Mouse (Mus musculus): Measurements from ENCODE around the gene Elp5.
"Not testable (repeated sequence)": the region's sequence is repeated elsewhere in the genome, so short reads cannot be mapped to it uniquely, and the experiment has no call there.

Elp5 gene

GRCm38 (mm10) chr11:69990850-69991691 is 8.8 kb upstream of the Elp5 start, which contains the start of gene Gabarap:
TSS of gene Gabarap (plus strand) at chr11:69991143.
- DNase-seq, result peak; percentile 95

DNA sequence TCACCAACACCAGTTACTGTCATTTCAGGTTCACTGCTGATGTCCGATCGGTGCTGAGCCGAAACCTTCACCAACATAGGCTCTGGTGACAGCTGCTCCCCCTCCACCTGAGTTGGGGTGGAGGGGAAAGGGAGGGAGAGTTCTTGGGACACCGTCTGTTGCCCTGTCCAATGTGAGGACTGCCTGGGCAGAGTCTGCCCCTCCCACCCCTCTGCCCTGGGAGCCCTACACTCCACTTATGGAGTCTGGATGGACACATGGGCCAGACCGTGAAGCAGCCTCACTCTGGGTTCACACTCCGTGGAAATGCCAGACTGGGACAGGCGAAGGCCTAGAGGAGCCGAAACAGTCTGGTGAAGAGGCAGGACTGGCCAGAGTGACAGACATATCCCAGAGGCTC is 7.6 kb upstream of the Elp5 start:
- no peak for DNase-seq

DNA sequence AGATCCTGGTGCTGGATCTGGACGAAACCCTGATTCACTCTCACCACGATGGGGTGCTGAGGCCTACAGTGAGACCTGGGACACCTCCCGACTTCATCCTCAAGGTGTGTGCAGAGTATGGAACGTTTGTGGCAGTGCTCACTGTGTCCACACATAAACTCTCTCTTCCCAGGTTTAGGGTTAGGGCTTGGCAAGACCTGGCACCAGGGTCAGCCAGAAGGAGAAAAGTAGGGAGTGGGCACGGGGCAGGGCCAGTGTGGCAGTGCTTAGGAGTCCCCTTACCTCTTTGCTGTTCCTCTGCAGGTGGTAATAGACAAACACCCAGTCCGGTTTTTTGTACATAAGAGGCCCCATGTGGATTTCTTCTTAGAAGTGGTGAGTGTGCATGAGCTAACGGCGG is 2.1 kb upstream of the Elp5 start:
- DNase-seq, result no peak

- no peak for DNase-seq
Measured at GRCm38 (mm10) chr11:69983377-69983776, 1.1 kb upstream of the Elp5 start.

DNA sequence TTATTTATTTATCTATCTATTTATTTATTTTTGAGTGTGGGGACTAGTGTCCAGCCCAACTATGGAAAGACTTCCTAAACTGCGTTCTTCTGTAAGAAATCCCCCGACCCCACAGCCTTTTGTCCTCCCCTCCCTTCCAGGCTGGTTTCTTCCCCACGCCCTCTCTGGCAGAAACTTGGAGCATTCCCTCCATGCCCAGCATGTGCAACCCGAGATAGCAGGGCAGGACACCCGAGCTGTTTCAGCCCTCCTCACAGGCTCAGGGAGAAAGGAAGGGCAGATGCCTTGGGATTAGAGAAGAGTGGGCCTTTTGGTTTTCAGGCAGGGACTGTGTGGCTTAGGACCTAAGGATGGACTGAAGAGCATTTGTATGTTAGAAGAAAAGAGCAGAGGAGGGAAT is 560 bp upstream of the Elp5 start:
- DNase-seq, result no peak

- DNase-seq, result no peak
Measured at GRCm38 (mm10) chr11:69981141-69981762, 1.1 kb downstream of the Elp5 start, which contains the start of gene Ctdnep1. TSS of gene Ctdnep1 (plus strand) at chr11:69981156.

DNA sequence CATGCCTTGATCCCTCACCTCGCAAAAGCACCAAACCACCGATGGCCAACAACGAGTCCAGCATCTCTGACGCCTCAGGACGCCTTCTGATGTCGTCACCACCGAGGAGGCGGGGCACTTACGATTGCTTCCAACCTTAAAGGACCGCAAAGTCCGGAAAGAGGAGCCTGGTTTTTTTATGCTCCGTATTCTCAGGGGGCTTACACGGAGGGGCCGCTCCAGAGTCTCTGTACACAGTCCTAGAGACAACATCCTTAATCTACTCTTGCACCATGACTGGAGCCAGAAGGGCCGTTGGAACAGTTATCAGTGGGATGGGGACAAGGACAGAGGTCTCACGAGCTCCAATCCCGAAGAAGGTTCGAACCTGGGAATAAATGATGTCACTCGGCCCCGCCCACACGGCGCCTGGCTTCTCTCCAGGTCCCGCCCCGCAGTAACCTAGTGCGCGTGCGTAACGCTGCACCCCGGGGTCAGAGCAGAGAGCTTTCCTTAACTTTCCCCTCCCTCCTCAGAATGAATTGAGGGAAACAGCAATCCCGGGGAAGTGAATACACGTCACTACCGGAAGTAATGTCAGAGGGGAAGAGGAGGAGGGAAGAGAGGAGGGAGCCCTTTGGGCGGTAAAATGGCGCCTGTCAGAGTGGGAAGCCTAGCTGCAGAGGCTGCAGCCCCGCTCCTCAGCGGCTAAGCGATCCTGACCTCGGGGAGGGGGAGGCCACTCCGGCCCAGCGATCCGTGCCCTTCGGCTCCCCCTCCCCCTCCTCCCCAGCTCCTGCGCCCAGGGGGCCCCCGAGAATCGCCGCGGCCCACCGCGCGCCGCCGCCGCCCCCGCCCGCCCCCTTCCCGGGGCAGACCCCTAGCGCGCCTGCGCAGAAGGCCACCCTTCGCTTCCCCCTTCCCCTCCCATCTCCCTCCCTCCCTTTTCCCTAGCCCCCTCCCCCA is 1.8 kb downstream of the Elp5 start:
- peak; percentile 92 for DNase-seq

DNA sequence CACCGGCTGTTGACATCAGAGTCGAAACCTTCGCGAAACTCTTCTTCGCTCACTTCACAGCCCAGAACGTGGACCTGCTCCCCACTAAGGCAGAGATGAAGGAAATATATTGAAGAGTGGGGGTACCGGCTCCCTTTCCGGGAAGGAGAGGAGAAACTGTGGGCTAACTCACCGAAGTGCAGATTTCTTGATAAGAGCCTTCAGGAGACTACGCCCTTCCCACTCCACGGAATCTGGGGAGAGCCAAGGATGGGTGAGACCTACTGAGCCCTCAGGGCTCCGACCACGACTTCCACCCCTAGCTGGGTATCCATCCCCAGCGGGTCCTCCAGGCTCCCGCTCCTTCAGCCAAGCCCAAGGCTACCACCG is 2.5 kb downstream of the Elp5 start:
- DNase-seq, result no peak

DNA sequence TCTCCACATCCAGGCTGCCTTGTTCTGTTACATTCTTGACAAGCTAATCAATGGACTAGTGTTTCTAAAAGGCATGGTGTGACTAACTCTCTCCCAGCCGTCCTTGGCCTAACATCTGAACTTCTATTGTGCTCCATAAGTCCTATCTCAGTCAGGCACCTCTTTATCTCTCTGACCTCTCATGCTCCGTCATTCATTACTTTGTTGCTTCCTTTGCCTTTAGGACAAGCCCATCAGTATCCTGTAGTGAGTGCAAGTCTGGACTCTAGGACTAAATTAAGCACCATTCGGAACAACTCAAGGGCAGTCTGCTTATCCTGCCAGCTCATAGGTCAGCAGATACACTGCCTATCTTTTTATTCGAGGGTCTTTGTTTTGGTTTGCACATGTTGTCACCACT is 6.0 kb downstream of the Elp5 start:
- no peak for DNase-seq

DNA sequence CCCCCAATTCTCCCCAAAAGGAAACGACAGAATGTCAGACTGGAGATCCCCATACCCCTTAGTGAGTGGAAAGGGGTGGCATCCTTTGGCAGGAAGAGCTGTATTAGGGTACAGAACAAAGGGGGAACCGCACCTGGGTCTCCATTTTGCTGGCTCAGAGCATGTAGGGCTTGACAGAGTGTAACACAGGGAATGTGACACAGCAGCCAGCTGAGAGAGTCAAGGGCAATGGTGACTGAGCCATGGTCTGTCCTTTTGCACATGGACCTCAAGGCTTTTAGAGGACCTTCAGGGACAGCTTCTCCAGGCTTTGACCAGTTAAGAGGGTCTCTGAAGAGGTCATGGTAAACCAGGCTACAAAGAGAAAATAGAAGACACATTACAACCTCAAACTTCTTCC is 7.4 kb downstream of the Elp5 start:
- no peak for DNase-seq

- DNase-seq, result no peak
Measured at GRCm38 (mm10) chr11:69970775-69971174, 11.5 kb downstream of the Elp5 start.

DNA sequence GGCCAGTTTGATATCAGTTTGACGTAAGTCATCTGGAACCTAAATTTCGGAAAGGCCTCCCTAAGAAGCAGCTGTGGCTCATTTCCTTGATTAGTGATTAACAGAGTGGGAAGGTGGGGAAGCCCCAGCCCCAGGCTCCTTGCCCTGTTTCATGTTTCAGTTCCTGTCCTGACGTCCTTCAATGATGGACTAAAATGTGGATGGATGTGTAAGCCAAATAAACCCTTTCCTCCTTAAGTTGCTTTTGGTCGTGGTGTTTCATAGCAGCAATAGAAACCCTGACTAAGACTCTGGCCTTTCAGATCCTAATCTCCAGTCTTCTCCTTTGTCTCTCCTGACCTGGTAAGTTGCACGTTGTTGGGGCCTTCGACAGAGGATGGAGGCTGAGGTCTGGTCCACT is 12.1 kb downstream of the Elp5 start:
- DNase-seq, result no peak

- no peak for DNase-seq
Measured at GRCm38 (mm10) chr11:69968793-69969192, 13.5 kb downstream of the Elp5 start.

DNA sequence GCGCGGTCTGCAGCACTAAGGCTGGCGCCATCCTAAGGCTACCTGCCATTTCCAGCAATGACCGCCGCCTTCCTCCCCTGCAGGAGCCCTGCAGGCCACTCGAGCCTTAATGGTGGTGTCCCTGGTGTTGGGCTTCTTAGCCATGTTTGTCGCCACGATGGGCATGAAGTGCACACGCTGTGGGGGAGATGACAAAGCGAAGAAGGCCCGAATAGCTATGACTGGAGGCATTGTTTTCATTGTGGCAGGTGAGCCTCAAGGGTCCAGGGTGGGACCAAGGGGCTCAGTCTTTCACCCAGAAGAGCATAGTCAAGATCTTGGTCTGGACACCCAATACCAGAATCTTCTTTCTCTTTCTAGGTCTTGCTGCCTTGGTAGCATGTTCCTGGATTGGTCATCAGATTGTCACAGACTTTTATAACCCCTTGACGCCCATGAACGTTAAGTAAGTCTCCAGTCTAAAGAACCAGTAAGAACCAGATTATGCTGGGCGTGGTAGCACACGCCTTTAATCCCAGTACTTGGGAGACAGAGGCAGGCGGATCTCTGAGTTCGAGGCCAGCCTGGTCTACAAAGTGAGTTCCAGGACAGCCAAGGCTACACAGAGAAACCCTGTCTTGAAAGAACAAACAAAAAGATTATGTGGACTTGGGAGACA is 15.3 kb downstream of the Elp5 start:
- DNase-seq, result no peak

DNA sequence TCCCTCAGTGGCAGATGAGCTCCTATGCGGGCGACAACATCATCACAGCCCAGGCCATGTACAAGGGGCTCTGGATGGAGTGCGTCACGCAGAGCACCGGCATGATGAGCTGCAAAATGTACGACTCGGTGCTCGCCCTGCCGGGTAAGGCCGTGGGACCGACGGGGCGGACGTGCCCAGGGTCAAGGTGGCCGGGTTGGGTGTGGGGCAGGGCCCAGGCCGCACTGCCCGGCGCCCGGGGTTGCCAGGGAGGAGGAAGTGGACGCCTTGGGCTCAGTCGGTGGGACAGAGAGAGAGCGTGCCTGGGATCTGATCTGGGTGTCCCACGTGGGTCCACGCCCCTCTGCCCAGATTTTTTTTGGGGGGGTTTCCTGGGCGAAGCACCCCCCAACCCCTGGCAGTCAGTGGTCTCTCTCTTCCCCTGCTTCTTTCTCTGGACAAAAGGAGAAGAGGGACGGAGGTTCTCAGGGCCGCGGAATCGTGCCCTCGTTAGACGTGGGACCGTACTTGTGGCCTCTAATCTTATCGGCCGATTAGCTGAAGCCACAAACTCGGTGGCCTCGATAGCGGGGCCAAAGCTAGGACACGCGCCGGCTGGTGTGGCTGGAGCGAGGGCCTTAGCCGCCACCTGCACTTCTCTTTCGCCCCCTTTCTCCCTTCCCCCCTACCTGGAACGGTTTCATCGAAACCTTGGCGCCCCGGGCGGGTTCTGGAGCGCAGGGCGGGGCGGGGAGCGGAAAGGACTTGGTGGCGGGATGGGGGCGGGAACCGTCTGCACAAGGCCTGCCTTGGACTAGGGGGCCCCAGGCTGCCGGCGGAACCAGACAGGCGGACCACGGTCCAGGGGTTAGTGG is 16.1 kb downstream of the Elp5 start:
- no peak for DNase-seq

DNA sequence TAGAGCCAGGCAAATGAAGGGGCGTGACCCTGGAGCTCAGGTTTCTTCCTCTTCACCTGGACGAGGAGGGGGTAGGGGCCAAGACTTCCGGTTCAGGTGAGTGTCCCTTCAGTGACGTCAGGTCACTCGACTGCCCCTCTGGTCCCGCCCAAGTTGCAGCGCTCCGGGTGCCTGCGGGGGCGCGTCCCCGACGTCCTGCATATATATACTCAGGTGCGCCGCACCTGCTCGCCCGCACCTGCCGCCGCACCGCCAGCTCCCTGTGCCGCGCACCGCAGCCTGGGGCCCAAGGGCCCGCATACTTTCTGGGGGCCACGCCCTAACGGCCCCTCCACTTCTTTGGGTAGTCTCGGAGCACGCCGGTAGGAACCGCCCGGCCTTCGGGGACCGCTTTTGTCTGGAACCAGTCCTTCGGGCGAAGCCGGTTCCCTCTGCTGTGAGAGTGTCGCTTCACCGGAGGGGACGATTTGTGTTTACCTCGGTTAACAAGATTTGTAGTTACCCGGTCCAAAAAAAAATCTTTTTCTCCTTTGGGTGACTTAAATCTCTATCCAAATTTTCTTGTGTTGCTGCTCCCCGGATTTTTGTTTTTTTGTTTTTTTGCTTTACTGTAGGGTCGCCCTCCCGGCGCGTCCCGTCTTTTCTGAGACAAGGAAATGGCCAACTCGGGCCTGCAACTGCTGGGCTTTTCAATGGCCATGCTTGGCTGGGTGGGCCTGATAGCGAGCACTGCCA is 16.9 kb downstream of the Elp5 start:
- no peak for DNase-seq

- DNase-seq, result no peak
Measured at GRCm38 (mm10) chr11:69964650-69965270, 17.6 kb downstream of the Elp5 start, which contains the start of gene Cldn7. TSS of gene Cldn7 (plus strand) at chr11:69964779.

DNA sequence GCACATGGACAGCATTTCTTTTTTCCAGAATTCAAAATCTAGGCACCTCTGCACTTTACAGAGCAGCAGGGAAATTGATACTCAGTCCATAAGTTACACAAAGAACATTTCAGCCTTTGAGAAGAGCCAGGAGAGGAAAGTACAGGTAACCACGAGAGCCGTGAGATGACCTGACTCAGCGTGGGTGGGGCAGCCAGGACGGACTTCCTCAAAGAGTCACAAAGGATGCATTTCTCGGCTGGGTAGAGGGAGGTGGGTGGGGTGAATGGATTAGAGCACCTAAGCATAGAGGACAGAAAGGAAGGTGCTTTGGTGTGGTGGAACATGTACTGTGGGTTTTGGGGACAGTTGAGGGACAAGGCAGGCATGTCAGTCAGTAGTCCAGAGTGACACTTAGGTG is 20.5 kb downstream of the Elp5 start:
- no peak for DNase-seq

DNA sequence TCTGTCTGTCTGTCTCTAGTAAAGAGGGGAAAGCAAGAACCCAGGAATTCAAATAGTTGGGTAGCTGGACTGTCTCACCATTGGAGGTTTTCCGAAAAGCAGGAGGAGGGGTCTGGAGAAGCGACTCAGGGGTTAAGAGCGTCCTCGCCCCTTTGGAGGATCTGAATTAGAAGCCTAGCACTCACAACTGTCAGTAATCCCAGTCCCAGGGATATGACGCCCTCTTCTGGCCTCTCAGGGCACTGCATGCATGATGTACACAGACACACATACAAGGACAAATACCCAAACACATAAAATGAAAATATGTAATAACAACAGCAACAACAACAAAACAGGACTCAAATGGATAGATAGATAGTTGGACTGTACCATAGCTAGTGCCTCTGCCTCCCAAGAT is 21.7 kb downstream of the Elp5 start:
- DNase-seq, result no peak

GRCm38 (mm10) chr11:69956218-69956617 is 26.1 kb downstream of the Elp5 start:
- DNase-seq, result no peak

GRCm38 (mm10) chr11:69955618-69956017 is 26.7 kb downstream of the Elp5 start:
- not testable (repeated sequence) for DNase-seq

All from thymus, postnatal 25 days (tissue).